Mouse (Mus musculus): ENCODE results near the gene Phyhd1. TPM values are rescaled to one million over a fixed set of nuclear protein-coding genes. Genes with fewer than 3 reads are reported as not detected.

Phyhd1 gene
- polyA plus RNA-seq (2012; rRNA removed) = 54.6 and 54.7 TPM in 2 replicates

DNA sequence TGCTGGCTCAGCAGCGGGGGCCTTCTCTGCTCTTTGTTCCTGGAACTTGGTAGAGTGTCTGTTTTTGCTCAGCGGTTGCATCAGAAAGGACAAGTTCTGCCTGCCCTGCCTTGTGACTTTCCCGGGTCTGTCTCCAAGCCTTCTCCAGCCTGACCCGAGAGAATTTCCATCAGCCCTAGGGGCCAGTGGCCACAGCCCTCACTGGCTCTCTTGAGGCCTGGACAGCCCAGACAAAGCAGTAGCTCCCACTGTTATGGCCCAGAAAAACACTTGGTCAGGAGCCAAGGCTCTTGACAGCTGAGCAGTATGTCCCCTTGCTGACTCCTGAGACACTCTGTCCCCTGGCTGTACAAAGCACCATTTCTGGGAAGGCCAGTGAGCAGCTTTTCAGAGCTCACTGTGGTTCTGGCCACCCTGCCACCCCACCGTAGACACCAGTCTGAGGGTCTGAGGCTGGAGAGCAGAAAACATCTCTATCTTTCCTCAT is at the start of gene Phyhd1:
Gene Phyhd1 (plus strand): TSS at position 437 of the 487 bp plus-strand sequence.

DNA sequence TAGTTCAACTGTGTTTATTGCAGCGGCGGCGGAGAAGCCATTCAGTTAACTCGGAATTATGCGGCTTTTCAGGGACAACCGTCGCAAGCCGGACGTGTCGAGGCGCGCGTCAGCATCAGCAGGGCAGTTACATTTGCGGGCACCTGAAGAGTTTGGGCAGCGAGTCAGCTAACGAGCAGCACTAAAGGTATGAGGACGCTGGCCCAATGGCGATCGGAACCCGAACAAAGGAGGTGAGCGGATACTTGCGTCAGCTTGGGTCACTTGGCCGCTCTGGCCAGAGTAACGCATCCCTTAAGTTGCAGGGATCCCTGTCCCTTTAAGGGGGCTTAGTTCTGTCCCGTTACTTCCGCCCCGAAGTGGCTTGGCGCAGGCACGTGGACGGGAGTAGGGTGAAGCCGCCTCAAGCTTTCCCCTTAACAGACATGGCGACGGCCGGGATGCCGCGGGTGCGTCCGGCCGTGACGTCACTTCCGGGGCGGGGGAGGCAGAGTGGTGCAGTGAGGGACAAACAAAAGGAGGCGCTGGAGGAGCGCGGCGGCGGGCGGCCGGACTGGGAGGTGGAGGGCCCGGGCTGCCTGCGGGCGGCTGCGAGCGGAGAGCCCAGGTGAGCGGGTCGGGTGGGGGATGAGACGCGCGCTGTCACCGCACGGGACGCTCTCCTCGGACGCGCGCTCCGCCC is 28.7 kb upstream of the Phyhd1 start, which contains the start of gene Lrrc8a:
Gene Lrrc8a (plus strand): TSS at position 517 of the 682 bp plus-strand sequence.

DNA sequence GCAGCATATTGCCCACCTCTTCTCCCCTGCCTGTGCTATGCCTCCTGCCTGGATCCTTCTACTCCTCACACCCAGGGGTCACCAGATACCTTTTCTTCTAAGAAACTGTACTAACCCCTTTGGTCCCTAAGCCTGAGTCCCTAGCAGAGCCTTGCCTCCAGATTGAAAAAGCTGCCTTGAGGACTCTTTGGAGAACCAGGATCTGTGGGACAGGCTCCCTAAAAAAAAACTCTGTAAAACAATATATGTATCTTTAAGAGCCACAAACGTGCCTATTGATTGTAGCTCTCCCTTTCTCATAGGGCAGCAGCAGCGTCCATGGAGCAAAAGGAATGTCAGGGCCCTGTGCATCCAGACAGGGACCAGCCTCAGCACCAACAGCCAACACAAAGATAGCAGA is 25.7 kb upstream of the Phyhd1 start, which contains the start of gene Gm28035:
Gene Gm28035 (plus strand): TSS at position 301 of the 400 bp plus-strand sequence.

GRCm38 (mm10) chr2:30280743-30281142 is 14.7 kb downstream of the Phyhd1 start, which contains the start of gene Gm28038:
TSS of gene Gm28038 (plus strand) at chr2:30281043.

DNA sequence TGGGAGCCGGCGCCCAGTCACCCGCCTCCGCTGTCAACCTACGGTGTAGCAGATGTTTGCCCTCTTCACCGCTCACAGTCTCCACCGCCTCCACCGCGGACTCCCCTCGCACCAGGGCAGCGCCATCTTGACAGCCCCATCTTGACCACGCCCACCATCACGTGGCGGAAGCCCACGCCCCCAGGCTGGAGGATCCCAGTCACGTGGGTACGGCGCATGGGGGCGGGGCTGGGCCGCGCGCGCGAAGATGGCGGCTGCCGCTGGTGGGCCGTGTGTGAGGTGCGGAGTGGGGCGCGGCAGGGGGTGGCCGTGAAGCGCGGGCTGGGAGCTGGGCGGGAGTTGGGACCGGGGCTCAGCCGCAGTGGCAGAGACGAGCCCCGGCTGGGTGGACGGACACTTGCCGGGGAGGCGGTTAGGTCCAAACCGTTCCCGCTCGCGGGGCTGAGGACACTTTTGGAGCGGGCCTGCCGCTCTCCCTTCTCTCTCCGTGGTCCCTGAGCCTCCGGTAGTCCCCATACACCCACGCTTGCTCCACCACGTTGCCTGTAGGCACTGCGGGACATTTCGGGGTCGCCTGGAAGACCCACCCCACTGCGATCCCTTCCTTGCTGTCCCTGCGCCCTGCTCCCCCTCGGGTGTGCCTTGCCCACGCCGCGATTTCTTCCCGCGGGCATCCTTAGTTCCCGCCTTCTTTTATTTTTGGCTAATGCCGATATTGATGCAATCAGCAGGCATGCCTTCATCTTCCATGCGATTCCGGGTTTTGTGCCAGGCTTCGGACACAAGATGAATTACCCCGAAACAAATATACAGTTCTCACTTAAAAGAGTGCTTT is 20.4 kb downstream of the Phyhd1 start, which contains the start of the genes Dolk and Nup188:
Gene Dolk (minus strand): TSS at position 143 of the 835 bp plus-strand sequence.
Gene Nup188 (plus strand): TSS at position 206 of the 835 bp plus-strand sequence.

Other genes with a start within 250 kb of the Phyhd1 start
- 5.3 and 5.4 TPM in 2 replicates for gene Wdr34, start 217.3 kb upstream of the Phyhd1 start, polyA plus RNA-seq (2012; rRNA removed)
- 100 and 111 TPM in 2 replicates for gene Set, start 208.8 kb upstream of the Phyhd1 start, polyA plus RNA-seq (2012; rRNA removed)
- 2.3 and 2.7 TPM in 2 replicates for gene Pkn3, start 188.5 kb upstream of the Phyhd1 start, polyA plus RNA-seq (2012; rRNA removed)
- 33.0 and 37.5 TPM in 2 replicates for gene Zdhhc12, start 172.6 kb upstream of the Phyhd1 start, polyA plus RNA-seq (2012; rRNA removed)
- gene Zer1, start 141.6 kb upstream of the Phyhd1 start, polyA plus RNA-seq (2012; rRNA removed) = 8.0 and 9.3 TPM in 2 replicates
- 12.2 and 12.7 TPM in 2 replicates for gene Tbc1d13, start 132.5 kb upstream of the Phyhd1 start, polyA plus RNA-seq (2012; rRNA removed)
- gene Endog, start 94.7 kb upstream of the Phyhd1 start, polyA plus RNA-seq (2012; rRNA removed) = 32.1 and 36.9 TPM in 2 replicates
- gene Spout1, start 87.7 kb upstream of the Phyhd1 start, polyA plus RNA-seq (2012; rRNA removed) = 14.3 and 15.6 TPM in 2 replicates
- gene Kyat1, start 60.4 kb upstream of the Phyhd1 start, polyA plus RNA-seq (2012; rRNA removed) = 57.7 and 63.7 TPM in 2 replicates
- gene Lrrc8a, start 28.5 kb upstream of the Phyhd1 start, polyA plus RNA-seq (2012; rRNA removed) = 4.5 and 4.6 TPM in 2 replicates
- 2.3 and 2.4 TPM in 2 replicates for gene Gm28035, start 25.6 kb upstream of the Phyhd1 start, polyA plus RNA-seq (2012; rRNA removed)
- not detected in 2 replicates for gene Gm28038, start 14.8 kb downstream of the Phyhd1 start, polyA plus RNA-seq (2012; rRNA removed)
- 6.3 and 6.7 TPM in 2 replicates for gene Dolk, start 20.1 kb downstream of the Phyhd1 start, polyA plus RNA-seq (2012; rRNA removed)
- 8.1 and 9.4 TPM in 2 replicates for gene Nup188, start 20.2 kb downstream of the Phyhd1 start, polyA plus RNA-seq (2012; rRNA removed)
- 18.8 and 21.4 TPM in 2 replicates for gene Sh3glb2, start 93.1 kb downstream of the Phyhd1 start, polyA plus RNA-seq (2012; rRNA removed)
- 5.9 and 7.3 TPM in 2 replicates for gene Miga2, start 98.0 kb downstream of the Phyhd1 start, polyA plus RNA-seq (2012; rRNA removed)
- 12.5 and 13.9 TPM in 2 replicates for gene Dolpp1, start 126.1 kb downstream of the Phyhd1 start, polyA plus RNA-seq (2012; rRNA removed)
- gene Crat, start 149.6 kb downstream of the Phyhd1 start, polyA plus RNA-seq (2012; rRNA removed) = 27.3 and 30.7 TPM in 2 replicates
- 44.6 and 49.8 TPM in 2 replicates for gene Ptpa, start 149.8 kb downstream of the Phyhd1 start, polyA plus RNA-seq (2012; rRNA removed)
- 1.0 and 1.2 TPM in 2 replicates for gene Ier5l, start 208.0 kb downstream of the Phyhd1 start, polyA plus RNA-seq (2012; rRNA removed)